Mouse (Mus musculus) liver (tissue): ENCODE data around the gene Myh11.

Experiments used
- DNase-seq: peaks from one replicate; pipeline ENCODE4 v3.0.0-alpha.2; 2020; ENCODE audit warnings: mixed read lengths

The Myh11 gene

DNA sequence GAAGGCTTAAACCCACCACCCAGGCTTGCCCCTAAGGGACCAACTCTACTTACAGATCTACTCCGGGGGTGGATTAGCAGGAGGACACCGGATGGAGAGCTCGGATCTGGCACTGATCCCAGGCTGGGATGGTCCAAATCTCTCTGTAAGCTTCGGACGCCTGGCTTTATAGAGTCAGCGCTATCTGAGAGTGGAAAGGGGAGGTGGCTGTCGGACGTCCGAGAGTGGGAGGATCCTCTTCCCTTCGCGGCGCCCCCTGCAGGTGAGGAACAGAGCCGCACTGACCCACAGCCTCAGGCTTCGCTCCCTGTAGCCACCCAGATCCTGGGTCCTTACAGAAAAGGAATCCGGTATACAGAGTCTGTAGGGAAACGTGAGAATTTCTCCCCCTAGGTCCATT lies at the start of gene Myh11:
Gene Myh11, minus strand, starts transcription at position 150 of the 400 bp plus-strand sequence.
- peak; percentile 72 for DNase-seq

GRCm38 (mm10) chr16:14328156-14328555 lies 37.0 kb upstream of the Myh11 start:
- DNase-seq: no peak

GRCm38 (mm10) chr16:14320494-14320893 lies 29.3 kb upstream of the Myh11 start:
- DNase-seq: no peak

- no peak for DNase-seq
Measured at GRCm38 (mm10) chr16:14319681-14320080, 28.5 kb upstream of the Myh11 start.

- DNase-seq: peak; percentile 97
Measured at GRCm38 (mm10) chr16:14316884-14317876, 26.0 kb upstream of the Myh11 start, which contains the start of gene Fopnl. Fopnl (minus strand) TSS chr16:14317405.

- no peak for DNase-seq
Measured at GRCm38 (mm10) chr16:14312914-14313313, 21.7 kb upstream of the Myh11 start.

GRCm38 (mm10) chr16:14311371-14311770 lies 20.2 kb upstream of the Myh11 start:
- peak; percentile 67 for DNase-seq

GRCm38 (mm10) chr16:14309833-14310232 lies 18.7 kb upstream of the Myh11 start:
- peak; percentile 38 for DNase-seq

- peak; percentile 73 for DNase-seq
Measured at GRCm38 (mm10) chr16:14308245-14309073, 17.3 kb upstream of the Myh11 start.

- peak; percentile 62 for DNase-seq
Measured at GRCm38 (mm10) chr16:14307373-14307772, 16.2 kb upstream of the Myh11 start.

DNA sequence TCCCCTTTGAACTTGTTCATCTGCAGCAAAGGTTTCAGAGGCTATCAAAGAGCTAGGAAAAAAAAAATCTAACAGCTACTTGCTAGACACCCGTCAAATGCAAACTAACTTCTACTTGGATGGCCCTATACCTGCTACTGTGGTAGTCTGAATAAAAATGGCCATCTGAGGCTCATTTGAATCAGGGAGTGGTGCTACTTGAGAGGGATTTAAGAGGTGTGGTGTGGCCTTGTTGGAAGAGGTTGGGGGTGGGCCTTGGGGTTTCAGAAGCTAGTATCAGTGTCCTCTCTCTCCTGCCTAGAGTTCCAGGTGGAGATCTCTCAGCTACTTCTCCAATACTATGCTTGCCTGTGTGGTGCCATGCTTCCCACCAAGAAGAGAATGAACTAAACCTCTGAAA lies 15.3 kb upstream of the Myh11 start:
- no peak for DNase-seq

GRCm38 (mm10) chr16:14304791-14305190 lies 13.6 kb upstream of the Myh11 start:
- DNase-seq: no peak

- no peak for DNase-seq
Measured at GRCm38 (mm10) chr16:14303676-14304075, 12.5 kb upstream of the Myh11 start.

DNA sequence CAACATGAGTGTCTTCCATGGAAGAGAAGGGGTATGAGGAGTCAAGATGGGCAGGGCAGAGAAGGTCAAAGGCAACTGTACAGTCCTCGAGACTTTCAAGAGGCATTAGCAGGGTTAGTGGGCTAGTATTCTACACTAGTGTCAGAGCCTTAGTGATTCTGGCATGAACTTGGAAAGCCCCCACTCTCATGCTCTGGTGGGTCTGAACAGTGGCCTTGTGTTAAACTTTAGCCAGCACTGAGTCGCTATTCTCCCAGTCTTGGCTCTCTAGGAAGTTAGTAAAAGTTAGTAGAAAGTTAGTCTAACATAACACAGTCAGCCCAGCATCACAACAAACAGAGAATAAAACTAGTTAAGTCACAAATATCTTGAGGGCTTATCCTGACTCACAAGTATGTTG lies 12.0 kb upstream of the Myh11 start:
- DNase-seq: no peak

- DNase-seq: no peak
Measured at GRCm38 (mm10) chr16:14298461-14298860, 7.3 kb upstream of the Myh11 start.

DNA sequence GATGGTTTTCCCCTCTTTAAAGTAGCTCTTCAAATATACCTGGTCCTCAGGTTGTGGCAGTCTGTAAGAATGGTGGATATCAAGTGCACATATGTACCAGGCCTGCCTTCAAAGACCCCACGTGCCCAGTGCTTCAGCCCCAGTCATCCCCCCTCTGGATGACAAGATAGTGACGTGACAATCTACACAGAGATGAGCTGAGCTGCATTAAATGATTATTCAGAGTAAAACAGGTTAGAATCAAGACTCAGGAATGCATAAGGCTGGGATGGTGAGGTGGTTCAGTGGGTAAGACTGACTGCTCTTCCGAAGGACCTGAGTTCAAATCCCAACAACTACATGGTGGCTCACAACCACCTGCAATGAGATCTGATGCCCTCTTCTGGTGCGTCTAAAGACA lies 6.6 kb upstream of the Myh11 start:
- DNase-seq: no peak

DNA sequence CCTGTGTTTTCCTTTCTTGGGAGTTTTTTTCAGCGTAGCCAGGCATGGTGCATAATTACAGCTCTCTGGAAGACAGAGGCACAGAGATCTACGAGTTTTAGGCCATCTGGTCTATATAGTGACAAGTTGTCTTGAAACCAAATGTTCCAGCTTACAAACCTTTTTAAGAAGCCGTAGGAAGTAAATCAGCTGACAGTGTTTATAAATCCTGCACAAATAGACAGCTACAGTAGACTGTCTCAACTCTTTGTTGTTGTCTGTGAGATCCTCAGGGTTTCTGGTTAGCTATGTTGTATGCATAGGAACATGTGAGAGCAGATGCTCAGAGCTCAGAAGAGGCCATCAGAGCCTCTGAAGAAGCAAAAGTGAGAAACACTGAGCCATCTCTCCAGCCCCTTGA lies 6.0 kb upstream of the Myh11 start:
- DNase-seq: no peak

DNA sequence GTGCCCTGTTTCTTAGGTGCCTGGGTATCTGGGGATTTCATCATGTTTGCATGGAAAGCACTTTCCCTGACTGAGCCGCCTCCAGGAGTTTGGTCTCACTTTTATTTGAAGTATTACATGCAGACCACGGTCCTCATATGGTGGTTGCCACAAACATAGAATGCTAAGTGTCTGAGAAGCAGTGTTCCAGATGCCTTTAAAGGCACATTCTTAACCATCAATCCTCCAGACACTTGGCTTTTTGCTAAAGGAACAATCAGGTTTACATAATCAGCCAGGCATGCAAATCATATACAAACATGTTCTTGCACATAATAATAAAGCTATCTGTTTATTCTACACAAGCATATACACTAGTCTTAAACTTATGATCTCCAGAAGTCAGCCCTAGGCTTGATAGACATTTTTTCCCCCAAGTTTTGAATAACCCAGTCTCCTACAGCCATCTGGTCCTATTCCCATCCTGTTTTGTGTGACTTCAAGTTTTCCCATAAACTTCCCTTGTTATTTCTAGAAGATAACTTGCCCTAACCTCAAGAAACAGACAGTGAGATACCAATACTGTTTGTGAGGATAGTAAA lies 5.5 kb upstream of the Myh11 start:
- no peak for DNase-seq

- DNase-seq: no peak
Measured at GRCm38 (mm10) chr16:14295291-14295690, 4.1 kb upstream of the Myh11 start.

DNA sequence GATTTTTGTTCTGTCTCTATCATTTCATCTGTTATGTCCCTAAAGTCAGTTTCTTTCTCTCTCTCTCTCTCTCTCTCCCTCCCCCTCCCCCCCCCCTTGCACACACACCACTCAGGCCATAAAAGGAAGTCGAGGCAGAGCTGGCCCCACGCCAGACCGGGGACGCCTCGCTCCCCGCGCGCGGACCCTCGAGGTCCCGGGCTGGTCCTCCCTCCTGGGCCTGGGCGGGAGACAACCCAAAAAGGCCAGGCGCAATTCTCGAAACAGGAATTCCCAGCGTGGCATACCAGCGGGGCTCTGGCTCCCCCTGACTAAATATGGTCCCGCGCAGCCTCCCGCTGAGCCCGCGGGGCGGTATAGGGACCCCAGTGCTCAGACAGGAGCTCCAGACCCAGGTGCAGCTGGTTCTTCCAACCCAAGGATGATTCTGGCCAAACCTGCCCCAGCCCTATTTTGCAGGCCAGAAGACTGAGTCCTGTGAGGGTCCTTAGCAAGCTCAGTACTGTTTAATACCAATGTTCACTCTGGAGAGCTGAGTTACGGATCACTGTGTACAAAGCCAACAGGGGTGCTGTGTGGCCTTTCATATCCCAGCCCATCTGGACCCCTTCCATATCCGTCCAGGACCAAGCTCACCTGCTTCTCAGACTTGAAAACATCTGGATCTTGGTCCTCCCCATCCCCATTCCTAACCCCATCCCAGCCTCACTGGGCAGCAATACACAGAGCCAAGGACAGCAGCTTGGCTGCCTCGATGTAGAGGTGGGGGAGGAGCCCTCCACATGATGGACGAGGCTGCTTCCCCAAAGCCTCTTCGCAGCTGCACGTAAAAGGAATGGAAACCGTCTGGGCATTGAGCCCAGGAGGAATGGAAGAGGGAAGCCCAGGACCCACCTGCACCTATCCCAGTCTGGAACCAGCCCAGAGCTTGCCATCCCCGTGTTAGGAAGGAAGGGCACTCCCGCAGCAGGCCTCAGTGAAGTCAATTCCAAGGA lies 1.3 kb upstream of the Myh11 start:
- peak; percentile 23 for DNase-seq

DNA sequence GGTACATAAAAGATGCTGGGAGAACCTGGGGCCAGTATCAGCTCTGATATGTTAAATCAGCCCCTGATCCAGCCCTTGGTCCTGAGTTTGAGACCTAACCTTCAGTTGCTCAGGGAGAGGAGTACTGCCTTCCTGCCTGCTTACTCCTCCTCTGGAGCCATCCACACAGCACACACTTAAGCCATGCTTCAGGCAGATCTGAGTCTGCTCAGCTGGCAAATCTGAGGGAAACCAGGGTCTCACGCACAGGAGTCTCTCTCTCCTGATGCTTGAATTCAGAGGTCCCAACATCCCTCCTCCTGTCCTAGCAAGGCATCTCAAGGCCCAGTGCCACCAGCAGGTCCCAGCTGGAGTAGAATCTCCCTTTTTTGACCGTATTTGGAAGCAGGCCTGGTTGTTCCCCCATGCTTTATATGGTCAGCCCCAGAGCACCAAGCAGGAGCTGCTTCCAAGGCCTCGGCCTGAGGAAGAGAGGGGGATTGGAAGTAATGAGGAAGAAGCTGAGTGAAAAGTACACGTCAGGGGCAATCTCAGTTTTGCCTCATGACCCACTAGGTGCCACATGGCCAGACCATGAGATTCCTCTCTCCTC lies 18.7 kb downstream of the Myh11 start:
- DNase-seq: no peak
